Mouse (Mus musculus) heart, adult 2 months (tissue): ENCODE measurements at regions not wholly inside any gene's neighbourhood (a gene's known extent, or its start where the extent isn't known, plus 50 kb on each side); places are given as distances from the start of the nearest gene placed in this dataset.

ENCODE experiments used
- CTCF ChIP-seq: fragments of 200-600 bp; IDR thresholded peaks from 2 replicates; pipeline ENCODE4 v1.8.1; 2022; ENCODE audit warnings: antibody characterized with exemption, mild to moderate bottlenecking, moderate library complexity
- POLR2A ChIP-seq: fragments of 200-500 bp; IDR thresholded peaks from 2 replicates; pipeline ENCODE4 v1.6.1; 2011; ENCODE audit warnings: mild to moderate bottlenecking, low read depth, low read length, control low read depth; ENCODE audit not compliant: insufficient read depth

- no peak for TF ChIP-seq POLR2A
- no peak for TF ChIP-seq CTCF
Measured at GRCm38 (mm10) chr12:48511594-48511993, 870.9 kb upstream of the Foxg1 start.
